Mouse (Mus musculus): ENCODE measurements at regions not wholly inside any gene's neighbourhood (a gene's known extent, or its start where the extent isn't known, plus 50 kb on each side); places are given as distances from the start of the nearest gene placed in this dataset.

- 84% methylated on average over 2 of the region's 2 CpGs for WGBS
- ATAC-seq = no peak
- H3K4me1 ChIP-seq (ENCODE audit: control insufficient read depth, insufficient read depth, low read length) = no peaks in the 10 kb centered on the region
Measured at GRCm38 (mm10) chr1:25921184-25921583, 91.7 kb upstream of the Adgrb3 start.

GRCm38 (mm10) chr1:25894169-25894568 lies 64.7 kb upstream of the Adgrb3 start:
- Histone ChIP-seq H3K27ac (ENCODE audit: low read length) (no peak overlapping the region), H3K4me2 (ENCODE audit: low read length) (no peak overlapping the region), H3K4me1 (ENCODE audit: control insufficient read depth, insufficient read depth, low read length) (no peaks in the 10 kb centered on the region), H3K4me3 (ENCODE audit: low read depth, low read length) (no peak overlapping the region), H3K9ac (ENCODE audit: low read depth, low read length) (no peak overlapping the region), H3K9me3 (replicated peaks; ENCODE audit: control insufficient read depth, low read length, poor library complexity, severe bottlenecking) (no peaks in the 10 kb centered on the region), H3K27me3 (ENCODE audit: control insufficient read depth, insufficient read depth, low read depth, low read length) (no peaks in the 10 kb centered on the region), H3K36me3 (ENCODE audit: control insufficient read depth, insufficient read depth, low read length) (no peaks in the 10 kb centered on the region)
- ATAC-seq = no peak
- 71% methylated on average over 2 of the region's 2 CpGs for WGBS

More at GRCm38 (mm10) chr1:25921184-25921583, 91.7 kb upstream of the Adgrb3 start:
- no peaks in the 10 kb centered on the region for H3K27me3 ChIP-seq (ENCODE audit: control insufficient read depth, insufficient read depth, low read depth, low read length)
- no peak overlapping the region for H3K4me2 ChIP-seq (ENCODE audit: low read length)
- H3K9ac ChIP-seq (ENCODE audit: low read depth, low read length) = no peak overlapping the region
- no peak overlapping the region for H3K27ac ChIP-seq (ENCODE audit: low read length)
- no peaks in the 10 kb centered on the region for H3K36me3 ChIP-seq (ENCODE audit: control insufficient read depth, insufficient read depth, low read length)
- H3K9me3 ChIP-seq (replicated peaks; ENCODE audit: control insufficient read depth, low read length, poor library complexity, severe bottlenecking) = no peaks in the 10 kb centered on the region
- no peak overlapping the region for H3K4me3 ChIP-seq (ENCODE audit: low read depth, low read length)

- Histone ChIP-seq H3K9me3 (replicated peaks; ENCODE audit: control insufficient read depth, low read length, poor library complexity, severe bottlenecking) (no peaks in the 10 kb centered on the region), H3K36me3 (ENCODE audit: control insufficient read depth, insufficient read depth, low read length) (no peaks in the 10 kb centered on the region), H3K4me1 (ENCODE audit: control insufficient read depth, insufficient read depth, low read length) (no peaks in the 10 kb centered on the region), H3K27me3 (ENCODE audit: control insufficient read depth, insufficient read depth, low read depth, low read length) (no peaks in the 10 kb centered on the region), H3K4me3 (ENCODE audit: low read depth, low read length) (no peak overlapping the region), H3K9ac (ENCODE audit: low read depth, low read length) (no peak overlapping the region), H3K27ac (ENCODE audit: low read length) (no peak overlapping the region), H3K4me2 (ENCODE audit: low read length) (no peak overlapping the region)
- WGBS = 42% methylated on average over 4 of the region's 4 CpGs
- ATAC-seq = peak; percentile 82
Measured at GRCm38 (mm10) chr1:25892970-25893369, 63.5 kb upstream of the Adgrb3 start.

GRCm38 (mm10) chr1:25892026-25892739 lies 62.7 kb upstream of the Adgrb3 start:
- Histone ChIP-seq H3K27me3 (ENCODE audit: control insufficient read depth, insufficient read depth, low read depth, low read length) (no peaks in the 10 kb centered on the region), H3K9ac (ENCODE audit: low read depth, low read length) (no peak overlapping the region), H3K27ac (ENCODE audit: low read length) (no peak overlapping the region), H3K4me1 (ENCODE audit: control insufficient read depth, insufficient read depth, low read length) (no peaks in the 10 kb centered on the region), H3K36me3 (ENCODE audit: control insufficient read depth, insufficient read depth, low read length) (no peaks in the 10 kb centered on the region), H3K4me3 (ENCODE audit: low read depth, low read length) (no peak overlapping the region), H3K9me3 (replicated peaks; ENCODE audit: control insufficient read depth, low read length, poor library complexity, severe bottlenecking) (no peaks in the 10 kb centered on the region), H3K4me2 (ENCODE audit: low read length) (no peak overlapping the region)
- ATAC-seq = peak; percentile 93
- WGBS = 14% methylated on average over 5 of the region's 5 CpGs

GRCm38 (mm10) chr1:25888004-25888403 lies 58.5 kb upstream of the Adgrb3 start:
- Histone ChIP-seq H3K36me3 (ENCODE audit: control insufficient read depth, insufficient read depth, low read length) (no peaks in the 10 kb centered on the region), H3K27ac (ENCODE audit: low read length) (no peak overlapping the region), H3K9ac (ENCODE audit: low read depth, low read length) (no peak overlapping the region), H3K27me3 (ENCODE audit: control insufficient read depth, insufficient read depth, low read depth, low read length) (no peaks in the 10 kb centered on the region), H3K9me3 (replicated peaks; ENCODE audit: control insufficient read depth, low read length, poor library complexity, severe bottlenecking) (no peaks in the 10 kb centered on the region), H3K4me2 (ENCODE audit: low read length) (no peak overlapping the region), H3K4me3 (ENCODE audit: low read depth, low read length) (no peak overlapping the region), H3K4me1 (ENCODE audit: control insufficient read depth, insufficient read depth, low read length) (no peaks in the 10 kb centered on the region)
- 95% methylated on average over 1 of the region's 1 CpGs for WGBS
- ATAC-seq = no peak

GRCm38 (mm10) chr1:25885049-25885448 lies 55.5 kb upstream of the Adgrb3 start:
- no peak for ATAC-seq
- WGBS = 69% methylated on average over 4 of the region's 4 CpGs
- Histone ChIP-seq H3K4me2 (ENCODE audit: low read length) (no peak overlapping the region), H3K27me3 (ENCODE audit: control insufficient read depth, insufficient read depth, low read depth, low read length) (no peaks in the 10 kb centered on the region), H3K9me3 (replicated peaks; ENCODE audit: control insufficient read depth, low read length, poor library complexity, severe bottlenecking) (no peaks in the 10 kb centered on the region; the same call in 1 of the 2 replicates), H3K36me3 (ENCODE audit: control insufficient read depth, insufficient read depth, low read length) (no peaks in the 10 kb centered on the region), H3K9ac (ENCODE audit: low read depth, low read length) (no peak overlapping the region), H3K4me3 (ENCODE audit: low read depth, low read length) (no peak overlapping the region), H3K27ac (ENCODE audit: low read length) (no peak overlapping the region), H3K4me1 (ENCODE audit: control insufficient read depth, insufficient read depth, low read length) (no peaks in the 10 kb centered on the region)

Data from midbrain, embryonic 16.5 days (tissue).